Mouse (Mus musculus) neural tube, embryonic 14.5 days (tissue): ENCODE data around the gene Ch25h. TPM values are rescaled to one million over a fixed set of nuclear protein-coding genes. Genes with fewer than 3 reads are reported as not detected.

Source experiments
- ATAC-seq: fragments of 200-750 bp; cut with Nextera tagmentation; 2 replicates; pipeline ENCODE4 v1.8.0; 2017; ENCODE audit warnings: low read depth, mild to moderate bottlenecking, moderate TSS enrichment, moderate library complexity
- H3K27ac ChIP-seq: fragments of 300-500 bp; sonication (generic); 2 replicates; pipeline ENCODE4 v1.5.1; 2014; ENCODE audit warnings: low read depth, mild to moderate bottlenecking, control low read depth, low read length, moderate library complexity, mixed read lengths
- H3K27me3 ChIP-seq: fragments of 300-500 bp; sonication (generic); 2 replicates; pipeline ENCODE4 v1.6.1; 2014; ENCODE audit warnings: low read length; ENCODE audit not compliant: control insufficient read depth, insufficient read depth
- H3K36me3 ChIP-seq: fragments of 300-500 bp; sonication (generic); 2 replicates; pipeline ENCODE4 v1.6.1; 2014; ENCODE audit warnings: low read length, mixed read lengths; ENCODE audit not compliant: control insufficient read depth, insufficient read depth
- H3K4me1 ChIP-seq: fragments of 300-500 bp; sonication (generic); 2 replicates; pipeline ENCODE4 v1.6.1; 2014; ENCODE audit warnings: low read length; ENCODE audit not compliant: control insufficient read depth, insufficient read depth
- H3K4me2 ChIP-seq: fragments of 300-500 bp; sonication (generic); 2 replicates; pipeline ENCODE4 v1.6.1; 2014; ENCODE audit warnings: mild to moderate bottlenecking, low read depth, low read length, control low read depth
- H3K4me3 ChIP-seq: fragments of 300-500 bp; sonication (generic); 2 replicates; pipeline ENCODE4 v1.5.1; 2014; ENCODE audit warnings: low read depth, low read length, control low read depth, mixed read lengths
- H3K9ac ChIP-seq: fragments of 300-500 bp; sonication (generic); replicated peaks from 2 replicates; pipeline ENCODE4 v1.6.1; 2014; ENCODE audit warnings: low read depth, mild to moderate bottlenecking, control low read depth, low read length, mixed read lengths
- H3K9me3 ChIP-seq: fragments of 300-500 bp; sonication (generic); 2 replicates; pipeline ENCODE4 v1.6.1; 2016; ENCODE audit warnings: low read length; ENCODE audit not compliant: control insufficient read depth
- WGBS: fragments of 180-500 bp; shearing (Covaris S2); extraction: QIAGEN DNeasy Blood & Tissue Kit; methylation state at CpG from one replicate; pipeline ENCODE4 v1.1.7; 2014; 5-methylcytosine and 5-hydroxymethylcytosine counted together
- polyA plus RNA-seq: library from polyadenylated mRNA; unstranded; fragments of >200 nt; fragmentation: Nextera tagmentation; extraction: Ambion mirVana; gene quantifications from 2 replicates; pipeline ENCODE4 v1.2.1, GENCODE M21; 2014

Ch25h gene
- polyA plus RNA-seq, 1 experiment from 2014 or later = 0.56 TPM

GRCm38 (mm10) chr19:34517812-34518594, 43.0 kb upstream of the Ch25h start:
- no peak overlapping the region for H3K4me3 ChIP-seq
- no peak overlapping the region for H3K9ac ChIP-seq
- H3K27me3 ChIP-seq = no peaks in the 10 kb centered on the region
- no peaks in the 10 kb centered on the region for H3K9me3 ChIP-seq
- H3K4me1 ChIP-seq = no peaks in the 10 kb centered on the region
- H3K27ac ChIP-seq = no peak overlapping the region
- no peak overlapping the region for H3K4me2 ChIP-seq
- WGBS = 93% methylated on average over 13 of the region's 13 CpGs
- no peak for ATAC-seq
- no peaks in the 10 kb centered on the region for H3K36me3 ChIP-seq

- no peaks in the 10 kb centered on the region for H3K36me3 ChIP-seq
- no peak for ATAC-seq
- no peak overlapping the region for H3K27ac ChIP-seq
- H3K27me3 ChIP-seq = no peaks in the 10 kb centered on the region
- no peak overlapping the region for H3K9ac ChIP-seq
- no peaks in the 10 kb centered on the region for H3K4me1 ChIP-seq
- no peak overlapping the region for H3K4me2 ChIP-seq
- no peak overlapping the region for H3K4me3 ChIP-seq
- WGBS = 94% methylated on average over 3 of the region's 3 CpGs
- H3K9me3 ChIP-seq = no peaks in the 10 kb centered on the region
Observed at GRCm38 (mm10) chr19:34517197-34517596, 42.2 kb upstream of the Ch25h start.

DNA sequence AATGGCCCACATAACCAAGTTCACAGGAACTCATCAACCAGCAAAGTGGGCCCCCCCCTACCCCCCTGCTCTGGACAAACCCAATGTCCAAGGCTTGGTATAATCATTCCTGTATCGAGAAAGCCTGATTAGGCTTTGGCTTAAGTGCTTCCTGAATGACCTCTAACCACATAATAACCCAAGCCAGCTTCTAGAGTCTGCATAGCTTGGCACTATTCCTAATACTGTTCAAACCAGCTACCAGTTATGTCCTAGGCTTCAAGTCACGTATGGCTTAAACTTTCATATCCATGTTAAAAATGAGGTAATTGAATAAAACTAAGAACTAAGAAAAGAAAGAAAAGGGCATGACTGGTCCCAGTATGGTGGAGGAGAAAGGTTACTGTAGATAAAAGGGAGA, 41.4 kb upstream of the Ch25h start:
- Histone ChIP-seq H3K27ac (no peak overlapping the region), H3K4me2 (no peak overlapping the region), H3K4me1 (no peaks in the 10 kb centered on the region), H3K9me3 (no peaks in the 10 kb centered on the region), H3K36me3 (no peaks in the 10 kb centered on the region), H3K9ac (no peak overlapping the region), H3K4me3 (no peak overlapping the region), H3K27me3 (no peaks in the 10 kb centered on the region)
- no peak for ATAC-seq
- WGBS = 100% methylated on average over 2 of the region's 2 CpGs

DNA sequence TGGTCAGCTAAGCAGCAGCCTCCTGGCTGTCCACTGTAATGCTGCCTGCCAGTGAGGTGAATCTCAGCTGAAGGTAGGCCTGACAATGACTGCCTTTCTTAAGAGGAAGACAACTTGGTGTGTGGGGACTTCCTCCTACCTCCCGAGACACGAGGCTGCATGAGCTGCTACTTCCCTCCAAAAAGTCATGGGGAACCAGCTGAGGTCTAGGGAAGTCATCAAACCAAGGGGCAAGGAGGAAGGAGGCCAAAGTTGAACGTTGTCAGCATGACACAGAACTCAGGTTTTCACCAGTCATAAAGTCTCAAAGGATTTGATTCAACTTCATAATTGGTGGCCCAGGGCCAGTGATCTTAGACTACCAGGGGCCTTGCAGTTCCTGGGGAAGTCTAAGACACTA, 40.7 kb upstream of the Ch25h start:
- H3K36me3 ChIP-seq = no peaks in the 10 kb centered on the region
- no peaks in the 10 kb centered on the region for H3K27me3 ChIP-seq
- 80% methylated on average over 3 of the region's 3 CpGs for WGBS
- no peak overlapping the region for H3K4me3 ChIP-seq
- ATAC-seq = no peak
- H3K4me2 ChIP-seq = no peak overlapping the region
- H3K4me1 ChIP-seq = no peaks in the 10 kb centered on the region
- no peak overlapping the region for H3K27ac ChIP-seq
- H3K9me3 ChIP-seq = no peaks in the 10 kb centered on the region
- H3K9ac ChIP-seq = no peak overlapping the region

DNA sequence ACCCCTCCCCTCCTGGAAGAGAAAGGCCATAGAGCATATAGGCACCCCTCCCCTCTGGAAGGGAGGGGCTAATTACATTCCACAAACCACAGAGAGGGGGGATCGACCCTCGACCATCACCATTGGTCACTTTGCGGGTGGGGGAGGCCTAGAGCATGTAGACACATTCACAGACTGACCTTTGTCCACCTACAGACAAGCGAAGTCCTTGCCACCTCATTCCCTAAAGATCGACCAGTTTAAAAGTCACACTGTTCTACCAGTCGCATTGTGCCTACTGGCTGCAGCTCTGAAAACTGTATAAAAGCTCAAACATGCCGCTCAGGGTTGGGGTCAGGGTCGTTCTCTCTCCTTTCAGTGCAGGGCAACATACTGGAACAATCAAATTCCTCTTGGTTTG, 36.6 kb upstream of the Ch25h start:
- no peak for ATAC-seq
- H3K27me3 ChIP-seq = no peaks in the 10 kb centered on the region

GRCm38 (mm10) chr19:34510717-34511116, 35.8 kb upstream of the Ch25h start:
- H3K27ac ChIP-seq = no peak overlapping the region
- WGBS = 92% methylated on average over 5 of the region's 5 CpGs
- H3K4me2 ChIP-seq = no peak overlapping the region
- no peaks in the 10 kb centered on the region for H3K4me1 ChIP-seq
- no peak overlapping the region for H3K9ac ChIP-seq
- H3K36me3 ChIP-seq = no peaks in the 10 kb centered on the region
- no peaks in the 10 kb centered on the region for H3K9me3 ChIP-seq
- H3K4me3 ChIP-seq = no peak overlapping the region
- ATAC-seq = no peak
- H3K27me3 ChIP-seq = no peaks in the 10 kb centered on the region

More for the DNA sequence above, 36.6 kb upstream of the Ch25h start:
- Histone ChIP-seq H3K4me1 (no peaks in the 10 kb centered on the region), H3K4me3 (no peak overlapping the region), H3K27ac (no peak overlapping the region), H3K9ac (no peak overlapping the region), H3K36me3 (no peaks in the 10 kb centered on the region), H3K9me3 (no peaks in the 10 kb centered on the region), H3K4me2 (no peak overlapping the region)
- 72% methylated on average over 8 of the region's 8 CpGs for whole genome bisulfite sequencing

- no peak overlapping the region for H3K4me2 ChIP-seq
- H3K27ac ChIP-seq = no peak overlapping the region
- ATAC-seq = no peak
- no peak overlapping the region for H3K4me3 ChIP-seq
- H3K9ac ChIP-seq = no peak overlapping the region
- no peaks in the 10 kb centered on the region for H3K36me3 ChIP-seq
- H3K4me1 ChIP-seq = no peaks in the 10 kb centered on the region
- H3K27me3 ChIP-seq = no peaks in the 10 kb centered on the region
- no peaks in the 10 kb centered on the region for H3K9me3 ChIP-seq
- WGBS = 91% methylated on average over 12 of the region's 12 CpGs
Observed at GRCm38 (mm10) chr19:34505161-34505721, 30.3 kb upstream of the Ch25h start.

GRCm38 (mm10) chr19:34500763-34501162, 25.8 kb upstream of the Ch25h start:
- no peaks in the 10 kb centered on the region for H3K36me3 ChIP-seq
- no peak overlapping the region for H3K4me3 ChIP-seq
- H3K9me3 ChIP-seq = no peaks in the 10 kb centered on the region
- H3K27me3 ChIP-seq = no peaks in the 10 kb centered on the region
- no peak for ATAC-seq
- no peak overlapping the region for H3K4me2 ChIP-seq
- no peak overlapping the region for H3K27ac ChIP-seq
- WGBS = 51% methylated on average over 4 of the region's 4 CpGs
- H3K4me1 ChIP-seq = no peaks in the 10 kb centered on the region
- no peak overlapping the region for H3K9ac ChIP-seq

DNA sequence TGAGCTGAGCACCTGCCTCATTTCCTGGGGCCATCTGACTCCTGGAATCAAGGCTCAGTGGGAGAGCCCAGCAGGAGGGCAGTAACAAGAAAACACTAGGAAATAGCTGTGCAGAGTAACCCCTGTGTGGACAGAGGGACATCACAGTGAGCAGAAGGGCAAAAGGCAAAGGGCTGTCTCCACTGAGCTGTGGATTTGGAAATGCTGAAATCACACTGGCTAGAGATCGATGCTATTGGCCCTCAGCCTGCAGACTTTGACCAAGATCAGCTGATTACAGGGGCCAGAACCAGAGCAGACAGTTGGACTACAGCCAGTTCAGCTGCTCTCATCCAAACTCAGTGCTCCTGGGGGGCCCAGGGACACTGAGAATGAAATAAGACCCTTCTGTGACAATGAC, 21.4 kb upstream of the Ch25h start:
- Histone ChIP-seq H3K9ac (no peak overlapping the region), H3K4me2 (no peak overlapping the region), H3K4me3 (no peak overlapping the region), H3K9me3 (no peaks in the 10 kb centered on the region), H3K27me3 (no peaks in the 10 kb centered on the region), H3K27ac (no peak overlapping the region), H3K36me3 (no peaks in the 10 kb centered on the region), H3K4me1 (no peaks in the 10 kb centered on the region)
- no peak for ATAC-seq
- 61% methylated on average over 1 of the region's 1 CpGs for WGBS
